In the genomic region with DNA sequence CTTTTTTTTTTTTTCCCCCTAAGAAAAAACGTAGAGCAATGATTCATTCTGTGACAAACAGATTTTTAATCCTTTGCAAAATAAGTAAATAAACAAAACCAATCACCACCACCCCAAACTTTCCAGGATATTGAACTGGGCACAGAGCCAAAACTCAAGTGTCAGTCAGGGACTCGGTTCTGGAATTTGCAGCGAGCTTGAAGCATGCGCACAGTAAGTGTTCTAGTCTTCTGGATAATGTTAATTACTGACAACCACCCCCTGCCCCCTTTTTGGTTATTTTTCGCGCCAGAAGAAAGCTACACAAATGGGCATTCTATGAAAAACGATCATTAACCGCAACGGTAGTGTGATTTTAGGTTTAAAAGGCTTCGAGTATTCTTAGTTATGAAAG, we compare ENCODE assay signal across 8 mouse cellular contexts. TPM values are rescaled to one million over a fixed set of nuclear protein-coding genes. Genes with fewer than 3 reads are reported as not detected.
A peak's percentile ranks its signal among the peaks of the same experiment; 100 is the strongest.
DNase-seq lines count a peak whose midpoint lies in the region; ATAC-seq lines count a peak whose summit lies in the region.

No protein-coding gene starts in this region.

- no peaks in the 10 kb centered on the region for H3K9me3 ChIP-seq in liver, embryonic 12.5 days (replicated peaks)
- no peaks in the 10 kb centered on the region for H3K9me3 ChIP-seq in neural tube, embryonic 15.5 days (replicated peaks)

- H3K36me3 ChIP-seq in liver, embryonic 12.5 days: peaks cover 11% of the 10 kb centered on the region
- no peaks in the 10 kb centered on the region for H3K36me3 ChIP-seq in neural tube, embryonic 15.5 days

- H3K9ac ChIP-seq in liver, embryonic 12.5 days: peak overlapping the region; percentile 95
- H3K9ac ChIP-seq in neural tube, embryonic 15.5 days (replicated peaks): peak overlapping the region; percentile 86

- intact Hi-C loops in gastrocnemius, postnatal 36 days (cut with DNase I): no loop called here

- under 1% methylated on average over 10 of the region's 10 CpGs for WGBS in liver, embryonic 12.5 days (ENCODE audit: insufficient replicate concordance)
- 1% methylated on average over 10 of the region's 10 CpGs for WGBS in neural tube, embryonic 15.5 days

- no peak for ATAC-seq in liver, embryonic 12.5 days
- peak; percentile 10; the same call in 1 of the 2 replicates for ATAC-seq in neural tube, embryonic 15.5 days (ENCODE audit: low FRiP score)

- peak overlapping the region; percentile 100 for H3K4me2 ChIP-seq in liver, embryonic 12.5 days
- peak overlapping the region; percentile 88 for H3K4me2 ChIP-seq in neural tube, embryonic 15.5 days

- H3K4me1 ChIP-seq in liver, embryonic 12.5 days: peaks cover 45% of the 10 kb centered on the region
- H3K4me1 ChIP-seq in neural tube, embryonic 15.5 days: peaks cover 38% of the 10 kb centered on the region

- DNase-seq in gastrocnemius, postnatal 10 days: peak; percentile 15
- no peak for DNase-seq in gastrocnemius, postnatal 36 days
- DNase-seq in urinary bladder, postnatal 14 days (ENCODE audit: low spot score): peak; percentile 22
- no peak for DNase-seq in urinary bladder, postnatal 4 days (ENCODE audit: low spot score in 2 of 2)
- peak; percentile 46 for DNase-seq in heart, postnatal 4 days
- DNase-seq in frontal cortex, postnatal 36 days (ENCODE audit: low spot score in 2 of 2): no peak

- no peaks in the 10 kb centered on the region for H3K27me3 ChIP-seq in liver, embryonic 12.5 days (replicated peaks)
- no peaks in the 10 kb centered on the region for H3K27me3 ChIP-seq in neural tube, embryonic 15.5 days (replicated peaks)

- peak overlapping the region; percentile 93 for H3K27ac ChIP-seq in liver, embryonic 12.5 days
- H3K27ac ChIP-seq in neural tube, embryonic 15.5 days (replicated peaks): peak overlapping the region; percentile 96

- H3K4me3 ChIP-seq in liver, embryonic 12.5 days: peak overlapping the region; percentile 95
- peak overlapping the region; percentile 91 for H3K4me3 ChIP-seq in neural tube, embryonic 15.5 days (replicated peaks)

RNA-seq across cellular contexts. Expression of a gene that starts 0.5 kb away (rescaled TPM):
- total RNA-seq in gastrocnemius, postnatal 10 days (2021): 10 to 100 TPM; 12.4 to 17.2 TPM
- 10 to 100 TPM; 12.8 to 13.3 TPM for total RNA-seq in gastrocnemius, postnatal 36 days (2021)
- total RNA-seq in heart, postnatal 4 days (2021): 10 to 100 TPM; 19.5 to 21.0 TPM
- polyA plus RNA-seq in liver, embryonic 12.5 days (2016; fragmentation: Nextera tagmentation; extraction: Ambion mirVana): 8.7 TPM in 2 replicates
- 8.5 and 9.7 TPM in 2 replicates for polyA plus RNA-seq in neural tube, embryonic 15.5 days (2015; fragmentation: Nextera tagmentation; extraction: Ambion mirVana)

Comparison
In these comparisons a context has a peak if more than half of its experiments do, and no peak if none do; other contexts are left out.
1. DNase-seq: peak in gastrocnemius, postnatal 10 days (single experiment), urinary bladder, postnatal 14 days (single experiment) and heart, postnatal 4 days (single experiment); none in gastrocnemius, postnatal 36 days (0 of 2), urinary bladder, postnatal 4 days (0 of 2) and frontal cortex, postnatal 36 days (0 of 2).